Mouse (Mus musculus) layer of hippocampus, adult 2 months (tissue): ENCODE results near the gene Zfp654. TPM values are rescaled to one million over a fixed set of nuclear protein-coding genes. Genes with fewer than 3 reads are reported as not detected.

Experiments
- DNase-seq, 2 experiments: peaks; one replicate each; pipeline ENCODE4 v3.0.0; 2022; ENCODE audit warnings: low spot score in 2 of 2
- H3K27ac ChIP-seq: fragments of 200-600 bp; 2 replicates; pipeline ENCODE4 v1.8.1; 2022
- H3K4me3 ChIP-seq: fragments of 200-600 bp; 2 replicates; pipeline ENCODE4 v1.8.1; 2022; ENCODE audit warnings: mild to moderate bottlenecking
- CTCF ChIP-seq: fragments of 200-600 bp; conservative IDR thresholded peaks from 2 replicates; pipeline ENCODE4 v1.8.1; 2022; ENCODE audit warnings: antibody characterized with exemption, mild to moderate bottlenecking, moderate library complexity
- long read RNA-seq, 2 experiments: library from polyadenylated mRNA; stranded (forward); transcript quantifications; one replicate each; pipeline ENCODE4 v2.0.0; 2021; ENCODE audit warnings: borderline mapping rate in 2 of 2
- total RNA-seq, 2 experiments: library from RNA; stranded (reverse); gene quantifications; 2 replicates each; pipeline ENCODE4 v1.2.3; 2021

Gene Zfp654
- total RNA-seq: 10 to 100 TPM; 14.9 to 15.8 TPM
- long read RNA-seq, experiment 1, full-length matches to known transcripts: 10 of 14 reads
- long read RNA-seq, experiment 1, partial matches to known transcripts: 1 of 14 reads
- long read RNA-seq, experiment 1, other reads (novel, unspliced or antisense): 3 of 14 reads
- long read RNA-seq, experiment 2, full-length matches to known transcripts: 15 of 18 reads
- long read RNA-seq, experiment 2, partial matches to known transcripts: 2 of 18 reads
- long read RNA-seq, experiment 2, other reads (novel, unspliced or antisense): 1 of 18 reads

DNA sequence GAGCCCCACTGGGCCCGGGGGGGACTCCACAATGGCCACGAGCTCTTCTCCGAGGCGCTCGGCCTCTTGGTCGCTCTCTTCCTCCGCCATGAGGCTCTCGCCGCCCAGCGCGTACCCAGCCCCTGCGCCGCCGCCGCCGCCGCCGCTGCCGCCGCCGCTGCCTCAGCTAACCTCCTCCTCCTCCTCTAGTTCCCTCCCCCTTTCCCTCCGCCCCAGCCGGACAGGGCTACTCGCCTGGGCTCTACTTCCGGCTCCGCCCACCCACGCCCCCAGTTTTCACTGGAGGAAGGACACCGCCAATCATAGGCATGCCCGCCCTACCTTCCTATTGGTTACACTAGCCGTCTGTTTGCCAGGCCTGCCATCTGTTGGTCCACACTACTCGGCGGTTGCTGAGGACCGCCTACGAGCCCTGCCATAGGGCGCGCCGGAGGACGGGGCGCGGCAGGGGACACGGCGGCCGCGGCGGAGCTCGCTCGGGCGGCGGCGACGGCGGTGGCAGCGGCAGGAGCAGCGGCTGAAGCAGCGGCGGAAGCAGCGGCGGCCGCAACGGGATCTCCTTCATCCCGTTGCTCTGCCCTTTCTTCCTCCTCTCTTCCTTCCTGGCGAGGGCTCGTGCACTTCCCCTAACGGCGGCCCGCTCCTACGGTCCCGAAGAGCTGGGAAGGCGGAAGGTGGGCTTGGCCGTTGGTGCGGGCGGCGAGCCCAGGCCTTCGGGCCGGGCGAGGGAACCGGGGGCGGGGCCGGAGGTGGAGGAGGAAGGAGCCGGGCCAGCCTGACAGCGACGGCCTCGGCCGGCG is at the start of gene Zfp654, which contains the start of gene Cggbp1:
TSS of gene Zfp654 (minus strand) at position 90 of the 800 bp plus-strand sequence.
TSS of gene Cggbp1 (plus strand) at position 434 of the 800 bp plus-strand sequence.
- peak within 1 kb of the TSS; percentile 96 for H3K27ac ChIP-seq
- DNase-seq: peak; percentile 99 to 100
- no peak; the same call in 1 of the 2 replicates for TF ChIP-seq CTCF
- peak within 1 kb of the TSS; percentile 99 for H3K4me3 ChIP-seq

DNA sequence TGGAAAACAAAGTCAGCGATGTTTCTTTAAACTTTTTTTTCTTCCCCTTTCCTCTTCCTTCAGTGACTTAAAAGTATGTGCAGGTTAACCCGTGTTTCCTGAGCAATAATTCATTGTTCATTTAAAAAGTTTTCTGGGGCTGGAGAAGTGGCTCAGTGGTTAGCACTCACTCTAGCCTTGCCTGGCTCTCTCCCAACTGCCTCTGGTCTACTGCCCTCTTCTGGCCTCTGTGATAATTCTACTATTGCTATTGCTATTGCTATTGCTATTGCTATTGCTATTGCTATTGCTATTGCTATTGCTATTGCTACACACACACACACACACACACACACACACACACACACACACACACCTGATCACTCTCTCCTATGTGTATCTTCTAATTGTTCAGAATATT is 47.6 kb upstream of the Zfp654 start:
- peak; percentile 44 for TF ChIP-seq CTCF
- DNase-seq: no peak
- Histone ChIP-seq H3K27ac (no peak overlapping the region), H3K4me3 (no peak overlapping the region)

DNA sequence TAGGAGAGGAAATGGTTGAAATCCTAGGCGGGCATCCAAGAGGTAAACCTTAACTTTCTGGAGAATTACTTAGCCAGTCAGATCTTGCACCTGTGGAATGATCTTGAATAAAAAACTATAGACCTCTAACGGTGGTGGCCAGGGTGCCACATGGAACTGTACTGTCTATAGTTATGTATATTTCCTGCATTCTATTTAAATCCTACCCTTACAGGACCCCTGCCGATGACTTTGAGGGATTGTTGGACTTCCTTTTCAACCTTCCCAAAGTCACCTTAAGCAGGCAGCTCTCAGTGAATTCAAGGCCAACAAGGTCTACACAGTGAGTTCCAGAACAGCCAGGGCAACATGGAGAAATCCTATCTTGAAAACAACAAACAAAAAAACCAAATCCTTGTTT is 38.0 kb upstream of the Zfp654 start:
- Histone ChIP-seq H3K27ac (no peak overlapping the region), H3K4me3 (no peak overlapping the region)
- no peak for TF ChIP-seq CTCF
- no peak for DNase-seq

DNA sequence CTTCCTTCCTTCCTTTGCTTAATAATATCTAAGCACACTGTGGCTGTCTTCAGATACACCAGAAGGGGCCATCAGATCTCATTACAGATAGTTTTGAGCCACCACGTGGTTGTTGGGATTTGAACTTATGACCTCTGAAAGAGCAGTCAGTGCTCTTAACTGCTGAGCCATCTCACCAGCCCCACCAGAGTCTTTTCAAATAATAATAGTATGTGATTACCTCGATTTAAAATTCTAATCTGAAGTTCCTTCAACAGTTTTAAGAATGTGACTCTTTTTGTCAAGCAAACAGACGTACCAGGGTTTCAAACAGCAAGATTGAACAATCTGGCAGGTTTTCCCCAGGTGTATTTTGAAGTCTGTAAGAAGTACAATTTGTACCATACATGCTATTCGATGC is 34.1 kb upstream of the Zfp654 start:
- no peak for DNase-seq
- no peak overlapping the region for H3K4me3 ChIP-seq
- no peak overlapping the region for H3K27ac ChIP-seq
- no peak for TF ChIP-seq CTCF

DNA sequence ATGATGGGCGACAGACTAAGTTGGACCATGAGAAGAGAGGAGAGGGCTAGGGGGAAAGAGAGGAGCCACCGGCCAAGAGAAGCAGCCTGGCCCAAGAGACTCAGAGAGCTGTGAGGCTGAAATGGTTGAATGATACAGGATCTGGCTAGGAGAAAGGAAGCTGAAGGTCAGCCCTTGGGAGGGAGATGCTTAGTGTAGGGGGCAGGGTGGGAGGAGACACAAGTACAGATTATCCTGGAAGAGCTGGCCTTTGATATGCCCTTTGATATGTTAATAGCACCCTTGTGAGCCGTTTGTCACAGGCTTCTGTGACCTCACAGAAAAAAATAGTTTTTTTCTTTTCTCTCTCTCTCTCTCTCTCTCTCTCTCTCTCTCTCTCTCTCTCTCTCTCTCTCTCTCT is 33.7 kb upstream of the Zfp654 start:
- DNase-seq: no peak
- TF ChIP-seq CTCF: no peak
- Histone ChIP-seq H3K27ac (no peak overlapping the region), H3K4me3 (no peak overlapping the region)

DNA sequence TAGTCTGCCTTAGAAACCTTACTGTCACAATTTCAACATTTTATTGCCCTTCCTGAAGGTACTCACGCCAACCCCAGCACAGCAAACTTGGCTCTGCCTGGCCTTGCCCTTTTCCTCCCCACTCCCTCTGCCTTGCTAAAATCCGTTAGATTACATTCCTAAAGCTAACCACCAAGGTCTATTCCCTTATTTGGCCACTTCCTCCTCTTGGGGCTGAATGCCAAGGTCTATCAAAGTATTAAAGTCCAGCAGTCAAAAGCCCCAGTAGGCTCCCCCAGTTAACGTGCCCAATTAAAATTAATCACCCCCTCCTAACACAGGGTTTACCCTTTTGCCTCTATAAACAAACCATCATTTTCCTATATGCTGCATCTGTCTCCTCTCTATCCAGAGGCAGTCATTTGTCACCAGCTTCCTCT is 33.0 kb upstream of the Zfp654 start:
- Histone ChIP-seq H3K27ac (no peak overlapping the region), H3K4me3 (no peak overlapping the region)
- no peak for DNase-seq
- no peak for TF ChIP-seq CTCF

DNA sequence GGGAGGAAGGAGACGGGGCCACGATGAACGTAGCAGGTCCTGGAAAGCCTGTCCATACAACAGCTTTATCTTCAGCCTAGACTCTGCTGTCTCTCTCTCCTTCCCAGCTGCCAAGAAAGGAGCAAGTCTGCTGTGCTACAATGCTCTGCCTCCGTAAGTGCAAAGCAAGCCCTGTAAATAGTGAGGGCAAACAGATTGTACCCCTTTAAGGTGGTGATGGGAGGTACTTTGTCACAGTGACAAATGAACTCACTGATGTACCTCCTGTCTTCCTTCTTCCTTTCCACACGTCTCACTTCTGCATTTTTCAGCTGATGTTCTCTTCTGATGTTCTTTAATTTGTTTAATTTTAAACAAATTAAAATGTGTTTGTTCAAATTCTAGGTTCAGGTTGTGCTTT is 32.4 kb upstream of the Zfp654 start:
- no peak for TF ChIP-seq CTCF
- H3K4me3 ChIP-seq: no peak overlapping the region
- H3K27ac ChIP-seq: no peak overlapping the region
- no peak for DNase-seq

DNA sequence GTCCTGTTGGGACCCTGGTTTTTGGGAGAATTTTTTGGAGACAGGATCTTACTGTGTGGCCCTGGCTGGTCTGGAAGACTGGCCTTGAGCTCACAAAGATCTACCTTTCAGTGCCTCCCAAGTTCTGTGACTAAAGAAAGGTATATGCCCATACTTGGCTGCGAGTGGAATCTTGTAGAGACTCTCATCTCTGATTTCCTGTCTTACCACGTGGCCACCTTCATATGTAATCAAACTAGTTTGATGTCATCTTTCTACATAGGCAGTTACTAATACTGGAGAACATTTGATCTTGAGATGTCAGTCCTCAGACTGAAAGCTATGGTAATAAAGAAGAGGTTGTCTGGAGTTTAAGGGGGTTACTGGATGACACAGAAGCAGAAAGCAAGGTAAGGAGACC is 30.0 kb upstream of the Zfp654 start:
- no peak for TF ChIP-seq CTCF
- H3K4me3 ChIP-seq: no peak overlapping the region
- no peak for DNase-seq
- H3K27ac ChIP-seq: no peak overlapping the region

DNA sequence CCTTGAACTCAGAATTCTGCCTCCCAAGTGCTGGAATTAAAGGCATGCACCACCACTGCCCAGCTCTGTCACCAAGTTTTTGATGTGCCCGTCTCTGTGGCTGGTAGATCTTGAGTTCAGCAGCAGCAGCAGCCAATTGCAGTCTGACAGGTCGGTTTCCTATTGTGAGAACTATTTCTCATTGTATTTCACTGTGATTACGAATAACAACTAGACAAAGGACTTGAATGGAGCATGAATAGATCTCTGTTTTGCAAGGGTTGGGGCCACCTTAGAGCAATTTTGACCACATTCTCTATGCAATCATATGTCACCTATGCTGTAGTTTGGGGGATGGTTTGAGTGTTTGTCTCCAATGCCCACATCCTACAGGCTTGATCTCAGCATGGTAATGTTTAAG is 29.5 kb upstream of the Zfp654 start:
- Histone ChIP-seq H3K27ac (no peak overlapping the region), H3K4me3 (no peak overlapping the region)
- DNase-seq: no peak
- TF ChIP-seq CTCF: no peak

DNA sequence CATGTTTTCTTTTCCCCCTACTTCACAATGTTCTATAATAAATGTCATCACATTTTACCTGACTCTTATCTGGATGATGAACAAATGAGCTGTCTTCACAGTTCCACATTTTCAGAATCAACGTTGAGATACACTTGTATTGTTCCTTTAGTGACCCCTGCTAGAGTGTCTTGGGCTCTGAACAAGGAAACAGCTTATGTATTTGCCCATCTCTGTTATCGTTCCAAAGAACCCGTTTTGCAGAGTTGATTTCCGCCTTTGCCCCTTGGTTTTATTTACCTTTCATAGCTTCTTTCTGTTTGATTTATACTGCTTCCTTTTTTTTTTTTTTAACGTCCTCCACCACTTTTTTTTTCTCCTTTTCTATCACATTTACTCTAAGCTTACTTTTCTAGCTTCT is 28.3 kb upstream of the Zfp654 start:
- no peak for DNase-seq
- TF ChIP-seq CTCF: no peak
- no peak overlapping the region for H3K27ac ChIP-seq
- H3K4me3 ChIP-seq: no peak overlapping the region

DNA sequence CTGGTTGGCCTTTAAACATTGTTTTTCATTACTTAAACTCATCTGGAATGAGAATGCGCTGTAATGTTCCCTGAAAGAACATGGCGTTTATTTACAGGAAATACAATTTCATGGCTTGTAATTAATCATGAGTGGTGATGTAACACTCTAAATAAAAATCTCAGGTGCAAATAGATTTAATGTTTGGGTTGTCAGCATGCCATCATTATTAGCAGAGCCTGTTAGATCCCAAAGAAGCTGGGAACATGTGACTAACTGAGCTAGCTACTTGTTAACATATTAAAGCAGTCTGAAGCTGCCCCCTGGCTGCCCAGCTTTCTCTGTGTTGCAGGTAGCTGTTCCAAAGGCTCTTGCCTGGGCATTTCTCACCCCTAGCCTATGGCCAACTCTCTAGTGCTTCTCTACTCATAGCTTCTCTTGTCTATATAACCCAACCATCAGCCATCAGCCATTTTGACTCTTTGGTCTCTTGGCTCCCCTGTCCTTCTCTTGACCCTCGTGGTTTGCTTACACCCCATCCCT is 27.2 kb upstream of the Zfp654 start:
- no peak for DNase-seq
- no peak for TF ChIP-seq CTCF

DNA sequence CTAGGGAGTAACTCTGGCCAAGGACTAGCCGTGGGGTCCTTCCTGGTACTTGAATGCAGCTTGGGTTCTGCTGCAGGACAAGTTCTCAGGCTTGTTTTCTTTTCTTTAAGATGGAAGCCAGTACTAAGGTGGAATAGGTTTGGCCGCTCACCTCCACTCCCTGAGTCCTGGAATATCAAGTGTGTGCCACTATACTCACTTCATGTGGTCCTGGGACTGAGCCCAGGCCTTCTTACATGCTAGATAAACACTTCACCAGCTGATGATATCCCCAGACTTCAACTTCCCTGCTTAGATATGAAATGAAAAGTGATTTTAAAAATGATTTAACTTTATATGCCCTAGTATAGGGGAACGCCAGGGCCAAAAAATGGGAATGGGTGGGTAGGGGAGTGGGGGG is 25.9 kb upstream of the Zfp654 start:
- TF ChIP-seq CTCF: no peak
- DNase-seq: no peak
- Histone ChIP-seq H3K27ac (no peak overlapping the region), H3K4me3 (no peak overlapping the region)

More for the DNA sequence above, 27.2 kb upstream of the Zfp654 start:
- Histone ChIP-seq H3K4me3 (no peak overlapping the region), H3K27ac (no peak overlapping the region)

DNA sequence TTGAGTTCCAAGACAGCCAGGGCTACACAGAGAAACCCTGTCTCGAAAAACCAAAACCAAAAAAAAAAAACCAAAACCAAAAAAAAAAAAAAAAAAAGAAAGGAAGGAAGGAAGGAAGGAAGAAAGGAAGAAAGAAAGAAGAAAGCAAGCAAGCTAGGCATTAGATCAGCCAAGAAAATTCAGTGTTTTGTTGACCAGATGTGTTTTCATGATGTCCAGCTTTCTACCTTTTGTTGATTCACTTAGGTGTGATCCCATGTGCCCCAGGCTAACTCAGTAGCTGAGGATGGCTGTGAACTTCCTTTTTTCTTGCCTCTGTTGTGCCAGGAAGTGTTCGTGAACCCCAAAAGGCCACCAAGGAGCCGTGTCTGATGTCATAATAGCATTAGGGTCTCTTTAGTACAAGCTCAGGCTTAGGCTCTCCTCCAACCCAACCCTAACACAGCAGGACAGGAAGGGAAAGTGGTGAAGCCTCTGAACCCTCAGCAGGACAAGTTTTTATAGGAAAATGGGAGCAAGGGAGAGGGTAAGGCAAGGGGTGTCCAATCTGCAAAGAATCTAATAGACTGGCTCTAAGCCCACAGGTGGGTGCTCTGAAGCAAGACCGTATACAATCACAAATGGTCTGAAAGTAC is 25.3 kb upstream of the Zfp654 start:
- no peak for TF ChIP-seq CTCF
- no peak for DNase-seq
- Histone ChIP-seq H3K27ac (no peak overlapping the region), H3K4me3 (no peak overlapping the region)
